Mouse (Mus musculus) intestine, embryonic 14.5 days (tissue): ENCODE measurements around the gene Acsf3. TPM values are rescaled to one million over a fixed set of nuclear protein-coding genes. Genes with fewer than 3 reads are reported as not detected.

Experiments used
- ATAC-seq: fragments of 200-750 bp; cut with Nextera tagmentation; replicated peaks from 2 replicates; pipeline ENCODE4 v1.8.0; 2017; ENCODE audit warnings: low read depth, moderate number of reproducible peaks, moderate TSS enrichment, moderate library complexity; ENCODE audit not compliant: low FRiP score, low TSS enrichment
- DNase-seq: peaks from one replicate; pipeline ENCODE4 v3.0.0-alpha.2; 2018; ENCODE audit warnings: low spot score
- H3K27ac ChIP-seq: fragments of 300-500 bp; sonication (generic); 2 replicates; pipeline ENCODE4 v1.5.1; 2014; ENCODE audit warnings: low read depth, mild to moderate bottlenecking, control low read depth
- H3K27me3 ChIP-seq: fragments of 300-500 bp; sonication (generic); replicated peaks from 2 replicates; pipeline ENCODE4 v1.6.1; 2014; ENCODE audit warnings: low read length, control low read depth; ENCODE audit not compliant: control insufficient read depth, insufficient read depth
- H3K36me3 ChIP-seq: fragments of 300-500 bp; sonication (generic); 2 replicates; pipeline ENCODE4 v1.6.1; 2014; ENCODE audit warnings: low read length, control low read depth; ENCODE audit not compliant: control insufficient read depth, insufficient read depth
- H3K4me1 ChIP-seq: fragments of 300-500 bp; sonication (generic); replicated peaks from 2 replicates; pipeline ENCODE4 v1.6.1; 2014; ENCODE audit warnings: low read length, control low read depth, mixed read lengths; ENCODE audit not compliant: control insufficient read depth, insufficient read depth
- H3K4me2 ChIP-seq: fragments of 300-500 bp; sonication (generic); 2 replicates; pipeline ENCODE4 v1.6.1; 2014; ENCODE audit warnings: low read length
- H3K4me3 ChIP-seq: fragments of 300-500 bp; sonication (generic); 2 replicates; pipeline ENCODE4 v1.5.1; 2014; ENCODE audit warnings: low read depth, low read length, control low read depth, mixed read lengths
- H3K9ac ChIP-seq: fragments of 300-500 bp; sonication (generic); 2 replicates; pipeline ENCODE4 v1.6.1; 2014; ENCODE audit warnings: mild to moderate bottlenecking, low read length
- H3K9me3 ChIP-seq: fragments of 300-500 bp; sonication (generic); 2 replicates; pipeline ENCODE4 v1.6.1; 2016; ENCODE audit warnings: low read length, control low read depth; ENCODE audit not compliant: control insufficient read depth
- WGBS: fragments of 180-500 bp; shearing (Covaris S2); extraction: QIAGEN DNeasy Blood & Tissue Kit; methylation state at CpG from one replicate; pipeline ENCODE4 v1.1.7; 2014; 5-methylcytosine and 5-hydroxymethylcytosine counted together
- polyA plus RNA-seq: library from polyadenylated mRNA; unstranded; fragments of >200 nt; fragmentation: Nextera tagmentation; extraction: Ambion mirVana; gene quantifications from 2 replicates; pipeline ENCODE4 v1.2.1, GENCODE M21; 2014

The Acsf3 gene
- polyA plus RNA-seq, 1 experiment from 2014 or later: 21.6 TPM

DNA sequence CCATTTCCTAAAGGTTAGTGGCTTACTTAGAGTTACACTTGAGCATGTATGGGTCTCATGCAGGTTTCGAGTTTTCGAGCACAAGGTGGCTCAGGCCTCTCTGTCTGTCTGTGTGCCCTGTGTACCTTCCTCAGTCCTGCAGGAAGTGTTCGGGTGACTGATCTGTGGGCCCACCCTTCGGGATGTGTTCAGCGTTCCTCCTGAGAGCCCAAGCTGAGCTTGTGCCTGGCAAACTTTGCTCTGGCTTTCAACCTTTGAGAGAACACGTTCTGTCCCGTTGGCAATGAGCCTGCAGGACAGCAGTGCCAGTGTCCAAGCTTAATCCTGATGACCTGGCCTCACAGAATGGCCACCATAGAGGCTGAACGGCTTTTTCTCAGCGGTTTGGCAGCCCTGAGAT, 49.7 kb downstream of the Acsf3 start:
- H3K27ac ChIP-seq: no peak overlapping the region
- 78% methylated on average over 9 of the region's 9 CpGs for WGBS
- no peak for ATAC-seq
- H3K9me3 ChIP-seq: no peaks in the 10 kb centered on the region
- no peak overlapping the region for H3K9ac ChIP-seq
- H3K4me2 ChIP-seq: no peak overlapping the region
- no peaks in the 10 kb centered on the region for H3K36me3 ChIP-seq
- no peaks in the 10 kb centered on the region for H3K4me1 ChIP-seq
- no peak overlapping the region for H3K4me3 ChIP-seq
- no peaks in the 10 kb centered on the region for H3K27me3 ChIP-seq
- no peak for DNase-seq

DNA sequence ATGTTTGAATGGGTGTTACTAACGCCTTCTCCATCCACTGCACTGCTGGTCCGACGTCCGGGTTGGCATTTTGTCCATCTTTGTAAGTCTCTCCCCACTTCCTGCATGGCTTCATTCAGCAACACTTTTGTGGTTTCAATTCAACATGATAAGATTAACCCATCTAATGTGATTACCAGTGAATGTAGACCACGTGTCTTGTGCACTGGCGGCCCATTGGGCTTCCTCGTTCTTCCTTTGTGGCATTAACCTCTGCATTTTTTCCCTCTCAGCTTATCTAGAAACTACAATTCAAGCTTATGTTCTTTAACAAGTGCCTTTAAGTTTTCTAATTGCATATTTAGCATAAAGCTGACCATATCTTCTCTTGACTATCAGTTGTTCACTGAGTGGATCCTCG, 50.1 kb downstream of the Acsf3 start:
- H3K27me3 ChIP-seq: no peaks in the 10 kb centered on the region
- H3K36me3 ChIP-seq: no peaks in the 10 kb centered on the region
- WGBS: 78% methylated on average over 8 of the region's 8 CpGs
- no peak overlapping the region for H3K4me2 ChIP-seq
- no peak overlapping the region for H3K4me3 ChIP-seq
- DNase-seq (no peak), ATAC-seq (no peak)
- no peak overlapping the region for H3K27ac ChIP-seq
- no peaks in the 10 kb centered on the region for H3K9me3 ChIP-seq
- no peak overlapping the region for H3K9ac ChIP-seq
- no peaks in the 10 kb centered on the region for H3K4me1 ChIP-seq

DNA sequence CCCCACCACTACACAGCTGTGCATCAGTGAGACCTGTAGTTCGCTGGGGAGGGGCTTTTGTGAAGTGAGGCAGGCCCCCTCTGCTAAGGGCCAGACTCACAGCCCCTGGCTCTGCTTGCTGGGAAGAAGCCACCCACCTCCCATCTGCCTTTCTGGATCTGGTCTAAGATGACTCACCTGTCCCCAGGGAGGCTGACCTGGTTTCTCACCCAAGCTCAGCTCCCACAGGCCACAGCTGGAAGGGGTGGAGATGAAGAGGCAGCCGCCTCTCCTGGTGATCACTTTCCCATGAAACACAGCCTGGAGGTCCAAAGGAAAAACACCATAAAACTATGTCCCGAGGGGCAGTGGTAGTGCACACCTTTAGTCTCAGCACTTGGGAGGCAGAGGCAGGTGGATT, 54.1 kb downstream of the Acsf3 start:
- 74% methylated on average over 3 of the region's 3 CpGs for WGBS
- Histone ChIP-seq H3K9ac (no peak overlapping the region), H3K27me3 (no peaks in the 10 kb centered on the region), H3K27ac (no peak overlapping the region), H3K4me1 (no peaks in the 10 kb centered on the region), H3K36me3 (no peaks in the 10 kb centered on the region), H3K4me2 (no peak overlapping the region), H3K4me3 (no peak overlapping the region), H3K9me3 (no peaks in the 10 kb centered on the region)
- DNase-seq: no peak
- no peak for ATAC-seq

GRCm38 (mm10) chr8:122830349-122831061, 55.2 kb downstream of the Acsf3 start:
- ATAC-seq (peak; percentile 69), DNase-seq (peak; percentile 99)
- Histone ChIP-seq H3K36me3 (no peaks in the 10 kb centered on the region), H3K9me3 (no peaks in the 10 kb centered on the region), H3K27me3 (no peaks in the 10 kb centered on the region), H3K4me1 (no peaks in the 10 kb centered on the region), H3K9ac (no peak overlapping the region), H3K4me3 (no peak overlapping the region), H3K27ac (no peak overlapping the region), H3K4me2 (no peak overlapping the region)
- WGBS: 44% methylated on average over 8 of the region's 8 CpGs

DNA sequence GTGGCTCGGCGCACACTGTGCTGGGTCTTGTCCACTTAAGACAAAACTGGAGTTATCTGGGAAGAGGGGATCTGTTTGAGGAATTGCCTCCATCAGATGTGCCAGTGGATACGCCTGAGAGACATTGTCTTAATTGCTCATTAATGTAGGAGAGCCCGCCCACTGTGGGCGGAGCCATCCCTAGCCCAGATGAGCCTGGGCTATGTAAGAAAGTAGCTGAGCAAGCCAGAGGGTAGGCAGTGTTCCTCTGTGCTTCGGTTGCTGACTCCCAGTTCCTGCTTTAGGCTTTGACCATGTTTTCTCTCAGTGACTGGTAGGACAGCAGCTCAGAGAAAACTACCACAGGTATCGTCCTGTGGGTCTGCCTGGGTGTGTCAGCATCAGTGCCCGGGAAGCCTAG, 59.1 kb downstream of the Acsf3 start:
- Histone ChIP-seq H3K27me3 (no peaks in the 10 kb centered on the region), H3K4me3 (no peak overlapping the region), H3K4me1 (no peaks in the 10 kb centered on the region), H3K9me3 (no peaks in the 10 kb centered on the region), H3K36me3 (no peaks in the 10 kb centered on the region), H3K27ac (no peak overlapping the region), H3K4me2 (no peak overlapping the region), H3K9ac (no peak overlapping the region)
- 83% methylated on average over 8 of the region's 8 CpGs for WGBS
- ATAC-seq: no peak
- no peak for DNase-seq

DNA sequence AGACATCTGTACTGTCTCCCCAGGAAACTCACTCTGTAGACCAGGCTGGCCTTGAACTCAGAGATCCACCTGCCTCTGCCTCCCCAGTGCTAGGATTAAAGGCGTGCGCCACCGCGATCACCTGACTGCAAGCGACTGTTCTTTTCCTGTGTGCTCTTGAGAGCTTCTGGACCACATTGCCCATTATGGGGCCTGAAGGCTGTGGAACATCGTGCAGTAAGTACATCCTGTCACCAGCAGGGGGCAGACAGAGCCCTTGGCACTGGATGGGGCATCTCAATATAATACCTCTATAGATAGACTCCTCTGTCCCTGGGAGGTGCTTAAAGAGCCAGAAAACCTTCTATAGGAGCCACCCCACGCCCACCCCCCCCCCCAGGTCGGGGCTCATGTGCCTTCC, 59.7 kb downstream of the Acsf3 start:
- no peaks in the 10 kb centered on the region for H3K27me3 ChIP-seq
- no peaks in the 10 kb centered on the region for H3K9me3 ChIP-seq
- 36% methylated on average over 7 of the region's 8 CpGs for WGBS
- no peak overlapping the region for H3K27ac ChIP-seq
- no peaks in the 10 kb centered on the region for H3K4me1 ChIP-seq
- no peaks in the 10 kb centered on the region for H3K36me3 ChIP-seq
- H3K4me3 ChIP-seq: no peak overlapping the region
- no peak overlapping the region for H3K9ac ChIP-seq
- peak; percentile 79 for DNase-seq
- H3K4me2 ChIP-seq: no peak overlapping the region
- no peak for ATAC-seq

- Histone ChIP-seq H3K27ac (no peak overlapping the region), H3K36me3 (no peaks in the 10 kb centered on the region), H3K9me3 (no peaks in the 10 kb centered on the region), H3K27me3 (no peaks in the 10 kb centered on the region), H3K4me2 (no peak overlapping the region), H3K4me1 (no peaks in the 10 kb centered on the region), H3K4me3 (no peak overlapping the region), H3K9ac (no peak overlapping the region)
- ATAC-seq (no peak), DNase-seq (no peak)
- 82% methylated on average over 12 of the region's 12 CpGs for WGBS
These were observed 60.9 kb downstream of the Acsf3 start for GRCm38 (mm10) chr8:122836199-122836598.

DNA sequence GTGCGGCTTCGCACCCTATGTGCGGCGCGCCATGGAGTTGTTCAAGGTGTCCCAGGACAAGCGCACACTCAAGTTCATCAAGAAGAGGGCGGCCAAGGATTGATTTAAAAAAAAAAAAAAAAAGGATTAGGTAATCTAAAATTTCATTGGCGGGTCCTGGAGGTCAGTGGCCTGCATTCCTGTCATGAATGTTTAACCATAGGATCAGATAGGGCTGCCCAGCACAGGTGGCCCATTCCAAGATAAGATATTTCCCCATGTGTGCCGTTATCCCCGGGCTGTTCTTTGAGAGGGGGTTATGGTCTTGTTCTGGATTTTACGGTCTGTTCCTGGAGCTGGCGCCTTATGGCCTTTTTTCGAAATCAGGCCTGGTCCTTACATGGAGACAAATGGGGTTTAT, 61.4 kb downstream of the Acsf3 start:
- DNase-seq (no peak), ATAC-seq (no peak)
- 81% methylated on average over 13 of the region's 13 CpGs for WGBS
- Histone ChIP-seq H3K9ac (no peak overlapping the region), H3K9me3 (no peaks in the 10 kb centered on the region), H3K27me3 (no peaks in the 10 kb centered on the region), H3K4me3 (no peak overlapping the region), H3K36me3 (no peaks in the 10 kb centered on the region), H3K4me2 (no peak overlapping the region), H3K4me1 (no peaks in the 10 kb centered on the region), H3K27ac (no peak overlapping the region)

- DNase-seq (no peak), ATAC-seq (no peak)
- H3K27me3 ChIP-seq: no peaks in the 10 kb centered on the region
- H3K36me3 ChIP-seq: no peaks in the 10 kb centered on the region
- no peak overlapping the region for H3K4me2 ChIP-seq
- 67% methylated on average over 3 of the region's 3 CpGs for WGBS
- H3K9me3 ChIP-seq: no peaks in the 10 kb centered on the region
- no peak overlapping the region for H3K27ac ChIP-seq
- H3K9ac ChIP-seq: no peak overlapping the region
- no peak overlapping the region for H3K4me3 ChIP-seq
- no peaks in the 10 kb centered on the region for H3K4me1 ChIP-seq
These were observed 68.9 kb downstream of the Acsf3 start for GRCm38 (mm10) chr8:122844161-122844560.
